Comparison of ENCODE assay signal across 16 mouse cellular contexts in the genomic region with DNA sequence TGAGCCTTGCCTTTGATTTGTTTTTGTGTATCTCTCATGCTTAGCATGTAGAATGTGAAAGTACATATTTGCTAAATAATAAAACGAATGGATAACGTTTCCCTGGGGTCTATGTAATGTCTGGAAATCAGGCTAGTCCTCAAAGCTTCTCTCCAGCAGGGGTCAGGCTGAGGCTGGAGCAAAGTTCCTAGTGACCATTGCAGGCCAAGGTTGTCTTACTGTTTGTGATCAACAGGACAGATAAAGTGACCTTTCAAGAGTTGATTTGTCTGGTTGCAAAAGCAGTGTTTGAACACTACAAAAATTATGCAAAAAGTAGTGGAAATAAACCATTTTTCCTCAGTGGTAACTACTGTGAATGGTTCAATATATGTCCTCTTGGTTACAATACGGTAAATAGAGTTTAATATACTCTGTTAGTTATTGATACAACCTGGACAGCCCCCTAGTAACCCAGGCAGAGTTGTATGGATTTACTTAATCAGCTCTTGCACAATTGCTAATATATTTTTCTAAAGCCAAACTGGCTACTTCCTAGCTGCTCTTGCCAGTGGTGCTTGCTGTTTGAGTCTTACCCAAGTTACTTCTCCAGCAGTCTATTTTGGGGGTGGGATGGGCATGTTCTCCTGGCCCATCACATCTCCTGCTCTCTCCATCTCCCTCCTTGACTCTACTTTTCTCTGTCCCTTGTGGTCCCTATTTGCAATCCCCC. TPM values are rescaled to one million over a fixed set of nuclear protein-coding genes. Genes with fewer than 3 reads are reported as not detected.
DNase-seq lines count a peak whose midpoint lies in the region; ATAC-seq and TF ChIP-seq lines count a peak whose summit lies in the region.
"Had no signal": no experiment of that assay in that cellular context is flagged by ENCODE, and none has a peak within 500 bp of the region (broad histone marks: within the 10 kb centered on the region; RNA-seq: fewer than 3 reads in every experiment).

No protein-coding gene starts in this region.

- TF ChIP-seq EP300 in stomach, postnatal 0 days (optimal IDR thresholded peaks at IDR 0.05) = no peak

- H3K4me3 ChIP-seq in layer of hippocampus, adult 2 months = no peak overlapping the region
- H3K4me3 ChIP-seq in midbrain, postnatal 0 days (ENCODE audit: low read depth, low read length) = no peak overlapping the region
- H3K4me3 ChIP-seq in midbrain, embryonic 15.5 days = no peak overlapping the region
- H3K4me3 ChIP-seq in stomach, postnatal 0 days (ENCODE audit: low read depth, low read length) = no peak overlapping the region
- H3K4me3 ChIP-seq: heart, embryonic 15.5 days; limb, embryonic 12.5 days had no signal

- TF ChIP-seq CTCF in layer of hippocampus, adult 2 months (conservative IDR thresholded peaks at IDR 0.05) = peak; percentile 59
- TF ChIP-seq CTCF in midbrain, postnatal 0 days (IDR thresholded peaks at IDR 0.05) = peak; percentile 49
- peak; percentile 54 for TF ChIP-seq CTCF in stomach, postnatal 0 days (IDR thresholded peaks at IDR 0.05; ENCODE audit: low read depth)

- H3K9me3 ChIP-seq in midbrain, postnatal 0 days (ENCODE audit: low read length) = no peaks in the 10 kb centered on the region
- no peaks in the 10 kb centered on the region for H3K9me3 ChIP-seq in midbrain, embryonic 15.5 days
- no peaks in the 10 kb centered on the region for H3K9me3 ChIP-seq in stomach, postnatal 0 days (ENCODE audit: control insufficient read depth, low read length)
- H3K9me3 ChIP-seq: heart, embryonic 15.5 days; limb, embryonic 12.5 days had no signal

- H3K9ac ChIP-seq in midbrain, postnatal 0 days (replicated peaks; ENCODE audit: low read length, poor library complexity, severe bottlenecking) = no peak overlapping the region
- no peak overlapping the region for H3K9ac ChIP-seq in midbrain, embryonic 15.5 days
- H3K9ac ChIP-seq in stomach, postnatal 0 days (ENCODE audit: low read length) = no peak overlapping the region
- H3K9ac ChIP-seq: heart, embryonic 15.5 days; hindbrain, embryonic 14.5 days; limb, embryonic 12.5 days had no signal

- no peaks in the 10 kb centered on the region; the same call in 1 of the 2 replicates for H3K4me1 ChIP-seq in midbrain, postnatal 0 days (ENCODE audit: insufficient read depth, low read length)
- no peaks in the 10 kb centered on the region for H3K4me1 ChIP-seq in midbrain, embryonic 15.5 days
- no peaks in the 10 kb centered on the region for H3K4me1 ChIP-seq in stomach, postnatal 0 days (replicated peaks; ENCODE audit: control insufficient read depth, insufficient read depth)
- H3K4me1 ChIP-seq: heart, embryonic 15.5 days; limb, embryonic 12.5 days had no signal

- 84% methylated on average over 3 of the region's 3 CpGs for WGBS in midbrain, postnatal 0 days
- 73% methylated on average over 3 of the region's 3 CpGs for WGBS in midbrain, embryonic 15.5 days
- 71% methylated on average over 3 of the region's 3 CpGs for WGBS in stomach, postnatal 0 days

- no peaks in the 10 kb centered on the region for H3K27me3 ChIP-seq in midbrain, postnatal 0 days (ENCODE audit: insufficient read depth, low read length)
- H3K27me3 ChIP-seq in midbrain, embryonic 15.5 days (replicated peaks) = no peaks in the 10 kb centered on the region
- no peaks in the 10 kb centered on the region for H3K27me3 ChIP-seq in stomach, postnatal 0 days (ENCODE audit: control insufficient read depth, insufficient read depth, low read length)
- H3K27me3 ChIP-seq: heart, embryonic 15.5 days; limb, embryonic 12.5 days had no signal

- no peak for DNase-seq in layer of hippocampus, adult 2 months (ENCODE audit: low spot score in 2 of 2)
- DNase-seq in layer of hippocampus, adult 18-20 months (ENCODE audit: low spot score in 2 of 2) = no peak
- DNase-seq in midbrain, postnatal 0 days (ENCODE audit: low spot score) = no peak
- peak; percentile 53 for DNase-seq in adrenal gland, postnatal 25 days
- DNase-seq in stomach, postnatal 0 days (ENCODE audit: low spot score) = no peak
- no peak for DNase-seq in thymus, adult 18-20 months

- H3K36me3 ChIP-seq in midbrain, postnatal 0 days (ENCODE audit: insufficient read depth, low read length) = 0 out of 2 replicates have a peak, but pooled peaks cover 7% of the 10 kb centered on the region
- H3K36me3 ChIP-seq in midbrain, embryonic 15.5 days (replicated peaks) = no peaks in the 10 kb centered on the region
- no peaks in the 10 kb centered on the region for H3K36me3 ChIP-seq in stomach, postnatal 0 days (ENCODE audit: control insufficient read depth, insufficient read depth, low read length)
- H3K36me3 ChIP-seq: heart, embryonic 15.5 days had no signal

- peak overlapping the region; percentile 23; the same call in 1 of the 2 replicates for H3K27ac ChIP-seq in layer of hippocampus, adult 2 months
- H3K27ac ChIP-seq in midbrain, postnatal 0 days (ENCODE audit: low read depth, low read length) = no peak overlapping the region
- no peak overlapping the region for H3K27ac ChIP-seq in midbrain, embryonic 15.5 days
- no peak overlapping the region for H3K27ac ChIP-seq in stomach, postnatal 0 days (replicated peaks)
- H3K27ac ChIP-seq: heart, embryonic 15.5 days; hindbrain, embryonic 14.5 days; limb, embryonic 12.5 days had no signal

- H3K4me2 ChIP-seq in midbrain, postnatal 0 days (ENCODE audit: low read depth, low read length, poor library complexity, severe bottlenecking) = no peak overlapping the region
- H3K4me2 ChIP-seq in midbrain, embryonic 15.5 days = no peak overlapping the region
- H3K4me2 ChIP-seq in stomach, postnatal 0 days (replicated peaks; ENCODE audit: low read depth) = no peak overlapping the region
- H3K4me2 ChIP-seq: heart, embryonic 15.5 days; hindbrain, embryonic 14.5 days; limb, embryonic 12.5 days had no signal

- no peak for ATAC-seq in midbrain, postnatal 0 days (ENCODE audit: low FRiP score)
- no peak for ATAC-seq in midbrain, embryonic 15.5 days (replicated peaks)
- no peak for ATAC-seq in stomach, postnatal 0 days (ENCODE audit: low FRiP score, low TSS enrichment)

RNA-seq across cellular contexts. Expression of a gene that starts 23.7 kb away (rescaled TPM):
- 1 to 10 TPM; 5.3 to 6.6 TPM for total RNA-seq in layer of hippocampus, adult 2 months (2021)
- total RNA-seq in layer of hippocampus, adult 18-20 months (2021) = 1 to 10 TPM; 6.6 to 7.0 TPM
- total RNA-seq in midbrain, postnatal 0 days (2014; rRNA removed) = 2.0 and 4.3 TPM in 2 replicates
- polyA plus RNA-seq in midbrain, postnatal 0 days (2015; fragmentation: Nextera tagmentation; extraction: Ambion mirVana) = 4.3 and 4.9 TPM in 2 replicates
- polyA plus RNA-seq in midbrain, embryonic 15.5 days (2015; fragmentation: Nextera tagmentation; extraction: Ambion mirVana) = 2.9 and 3.0 TPM in 2 replicates
- total RNA-seq in adrenal gland, postnatal 25 days (2021) = 103 and 180 TPM in 2 replicates
- polyA plus RNA-seq in stomach, postnatal 0 days (2015; fragmentation: Nextera tagmentation; extraction: Ambion mirVana) = 80.1 and 91.1 TPM in 2 replicates

RNA-seq across cellular contexts. Expression of a gene that starts 24.6 kb away (rescaled TPM):
- not detected for total RNA-seq in layer of hippocampus, adult 2 months (2021)
- 1 to 10 TPM in 1 of 2 experiments, not detected in 1; 1.7 TPM for total RNA-seq in layer of hippocampus, adult 18-20 months (2021)
- total RNA-seq in midbrain, postnatal 0 days (2014; rRNA removed) = not detected in 2 replicates
- polyA plus RNA-seq in midbrain, postnatal 0 days (2015; fragmentation: Nextera tagmentation; extraction: Ambion mirVana) = not detected in 2 replicates
- not detected in 2 replicates for polyA plus RNA-seq in midbrain, embryonic 15.5 days (2015; fragmentation: Nextera tagmentation; extraction: Ambion mirVana)
- total RNA-seq in adrenal gland, postnatal 25 days (2021) = not detected in 2 replicates
- polyA plus RNA-seq in stomach, postnatal 0 days (2015; fragmentation: Nextera tagmentation; extraction: Ambion mirVana) = not detected in 2 replicates
- total RNA-seq: common myeloid progenitor, adult 5-6 weeks; megakaryocyte progenitor cell, adult 5-6 weeks had no signal
- polyA plus RNA-seq: forebrain, embryonic 16.5 days; heart, embryonic 15.5 days; hindbrain, embryonic 14.5 days; kidney, embryonic 16.5 days; limb, embryonic 12.5 days; testis, adult 2 months; urinary bladder, adult 2 months had no signal

RNA-seq across cellular contexts. Expression of a gene that starts 25.4 kb away (rescaled TPM):
- total RNA-seq in layer of hippocampus, adult 2 months (2021) = 10 to 100 TPM; 62.1 to 63.7 TPM
- 10 to 100 TPM; 58.0 to 64.3 TPM for total RNA-seq in layer of hippocampus, adult 18-20 months (2021)
- total RNA-seq in midbrain, postnatal 0 days (2014; rRNA removed) = 73.8 and 84.0 TPM in 2 replicates
- 31.2 and 33.6 TPM in 2 replicates for polyA plus RNA-seq in midbrain, postnatal 0 days (2015; fragmentation: Nextera tagmentation; extraction: Ambion mirVana)
- polyA plus RNA-seq in midbrain, embryonic 15.5 days (2015; fragmentation: Nextera tagmentation; extraction: Ambion mirVana) = 41.5 and 54.9 TPM in 2 replicates
- total RNA-seq in adrenal gland, postnatal 25 days (2021) = 44.7 and 70.5 TPM in 2 replicates
- 14.4 and 17.0 TPM in 2 replicates for polyA plus RNA-seq in stomach, postnatal 0 days (2015; fragmentation: Nextera tagmentation; extraction: Ambion mirVana)

RNA-seq across cellular contexts. Expression of a gene that starts 43.5 kb away (rescaled TPM):
- under 1 TPM; 0.20 to 0.25 TPM for total RNA-seq in layer of hippocampus, adult 2 months (2021)
- under 1 TPM in 1 of 2 experiments, not detected in 1; 0.17 TPM for total RNA-seq in layer of hippocampus, adult 18-20 months (2021)
- total RNA-seq in midbrain, postnatal 0 days (2014; rRNA removed) = 0.14 TPM in 1 of 2 replicates, not detected in the other
- 0.05 and 0.31 TPM in 2 replicates for polyA plus RNA-seq in midbrain, postnatal 0 days (2015; fragmentation: Nextera tagmentation; extraction: Ambion mirVana)
- polyA plus RNA-seq in midbrain, embryonic 15.5 days (2015; fragmentation: Nextera tagmentation; extraction: Ambion mirVana) = 0.11 and 0.21 TPM in 2 replicates
- total RNA-seq in adrenal gland, postnatal 25 days (2021) = 0.06 TPM in 1 of 2 replicates, not detected in the other
- polyA plus RNA-seq in stomach, postnatal 0 days (2015; fragmentation: Nextera tagmentation; extraction: Ambion mirVana) = 0.12 and 0.15 TPM in 2 replicates
- total RNA-seq: common myeloid progenitor, adult 5-6 weeks; megakaryocyte progenitor cell, adult 5-6 weeks had no signal
- polyA plus RNA-seq: forebrain, embryonic 16.5 days had no signal

Comparison
In these comparisons a context has a peak if more than half of its experiments do, and no peak if none do; other contexts are left out.
1. RNA of a gene that starts 23.7 kb away (total RNA-seq): 103 to 180 TPM in adrenal gland, postnatal 25 days; 6.6 to 7.0 TPM in layer of hippocampus, adult 18-20 months, 5.3 to 6.6 TPM in layer of hippocampus, adult 2 months and 2.0 to 4.3 TPM in midbrain, postnatal 0 days; every median in the first group is over 10 times any median in the second.
2. Peak in every context shown above with its lines, with median percentiles within 50 percentile points of each other: CTCF ChIP-seq.